Mouse (Mus musculus) forebrain, embryonic 16.5 days (tissue): Measurements from ENCODE around the gene Usp33. TPM values are rescaled to one million over a fixed set of nuclear protein-coding genes. Genes with fewer than 3 reads are reported as not detected.

Source experiments
- ATAC-seq: fragments of 200-750 bp; cut with Nextera tagmentation; 2 replicates; pipeline ENCODE4 v1.8.0; 2017; ENCODE audit warnings: mild to moderate bottlenecking, moderate library complexity
- H3K27ac ChIP-seq: fragments of 300-500 bp; sonication (generic); 2 replicates; pipeline ENCODE4 v1.5.1; 2014; ENCODE audit warnings: low read length, control low read depth
- H3K27me3 ChIP-seq: fragments of 300-500 bp; sonication (generic); replicated peaks from 2 replicates; pipeline ENCODE4 v1.6.1; 2014; ENCODE audit warnings: low read length; ENCODE audit not compliant: control insufficient read depth, insufficient read depth
- H3K36me3 ChIP-seq: fragments of 300-500 bp; sonication (generic); 2 replicates; pipeline ENCODE4 v1.6.1; 2014; ENCODE audit not compliant: control insufficient read depth, insufficient read depth
- H3K4me1 ChIP-seq: fragments of 300-500 bp; sonication (generic); replicated peaks from 2 replicates; pipeline ENCODE4 v1.6.1; 2014; ENCODE audit warnings: low read length; ENCODE audit not compliant: control insufficient read depth, insufficient read depth
- H3K4me2 ChIP-seq: fragments of 300-500 bp; sonication (generic); 2 replicates; pipeline ENCODE4 v1.6.1; 2014; ENCODE audit warnings: mild to moderate bottlenecking, low read length, control low read depth
- H3K4me3 ChIP-seq: fragments of 300-500 bp; sonication (generic); replicated peaks from 2 replicates; pipeline ENCODE4 v1.5.1; 2014; ENCODE audit warnings: mild to moderate bottlenecking, low read length, control low read depth
- H3K9ac ChIP-seq: fragments of 300-500 bp; sonication (generic); replicated peaks from 2 replicates; pipeline ENCODE4 v1.6.1; 2014; ENCODE audit warnings: low read depth, low read length, control low read depth
- H3K9me3 ChIP-seq: fragments of 300-500 bp; sonication (generic); 2 replicates; pipeline ENCODE4 v1.6.1; 2016; ENCODE audit warnings: low read length; ENCODE audit not compliant: control insufficient read depth
- WGBS: fragments of 180-500 bp; shearing (Covaris S2); extraction: QIAGEN DNeasy Blood & Tissue Kit; methylation state at CpG from one replicate; pipeline ENCODE4 v1.1.7; 2014; 5-methylcytosine and 5-hydroxymethylcytosine counted together
- polyA plus RNA-seq: library from polyadenylated mRNA; unstranded; fragments of >200 nt; fragmentation: Nextera tagmentation; extraction: Ambion mirVana; gene quantifications from 2 replicates; pipeline ENCODE4 v1.2.1, GENCODE M21; 2015

The Usp33 gene
- polyA plus RNA-seq, 1 experiment from 2014 or later: 107 TPM

DNA sequence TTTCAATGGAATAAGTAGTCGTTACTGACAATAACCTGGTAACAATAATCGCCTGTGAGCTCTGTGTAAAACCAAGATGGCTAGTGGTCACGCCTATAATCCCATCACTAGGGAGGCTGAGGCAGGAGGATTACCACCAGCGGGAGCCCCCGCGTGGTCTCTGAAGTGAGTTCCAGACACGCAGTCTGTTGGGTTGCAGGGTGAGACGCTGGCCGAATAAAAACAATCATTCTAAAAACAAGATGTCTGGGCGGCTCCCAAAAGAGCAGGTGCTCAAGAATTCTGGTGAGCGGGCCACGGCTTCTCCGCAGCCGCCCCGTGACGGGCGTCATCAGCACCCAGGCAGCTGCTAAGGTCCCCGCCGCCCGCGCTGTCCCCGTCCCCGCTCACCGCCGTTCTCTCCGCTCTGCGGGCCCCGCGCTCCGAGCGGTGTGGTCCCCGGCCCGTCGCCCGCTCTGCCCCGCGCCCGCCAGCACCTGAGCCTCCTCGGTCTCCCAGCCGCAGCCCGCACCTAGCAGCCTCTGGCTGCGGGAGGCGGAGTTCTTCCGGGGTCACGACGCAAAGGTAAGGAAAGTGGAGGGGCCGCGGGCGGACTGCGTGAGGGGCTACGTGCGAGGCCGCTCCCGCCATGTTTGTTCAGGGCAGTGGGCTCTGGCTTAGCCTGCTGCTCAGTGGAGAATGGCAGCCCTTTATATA is 6.3 kb upstream of the Usp33 start, which contains the start of gene Miga1:
Gene Miga1, minus strand, starts transcription at position 546 of the 696 bp plus-strand sequence.
- Histone ChIP-seq H3K27me3 (no peaks in the 10 kb centered on the region), H3K36me3 (peaks cover 9% of the 10 kb centered on the region; the same call in 1 of the 2 replicates), H3K27ac (peak within 1 kb of the TSS; percentile 38), H3K4me3 (peak within 1 kb of the TSS; percentile 79), H3K4me2 (peak within 1 kb of the TSS; percentile 53), H3K4me1 (peaks cover 5% of the 10 kb centered on the region; the same call in 1 of the 2 replicates), H3K9me3 (no peaks in the 10 kb centered on the region), H3K9ac (peak within 1 kb of the TSS; percentile 82)
- ATAC-seq: peak; percentile 98
- WGBS: 2% methylated on average over 54 of the region's 54 CpGs

DNA sequence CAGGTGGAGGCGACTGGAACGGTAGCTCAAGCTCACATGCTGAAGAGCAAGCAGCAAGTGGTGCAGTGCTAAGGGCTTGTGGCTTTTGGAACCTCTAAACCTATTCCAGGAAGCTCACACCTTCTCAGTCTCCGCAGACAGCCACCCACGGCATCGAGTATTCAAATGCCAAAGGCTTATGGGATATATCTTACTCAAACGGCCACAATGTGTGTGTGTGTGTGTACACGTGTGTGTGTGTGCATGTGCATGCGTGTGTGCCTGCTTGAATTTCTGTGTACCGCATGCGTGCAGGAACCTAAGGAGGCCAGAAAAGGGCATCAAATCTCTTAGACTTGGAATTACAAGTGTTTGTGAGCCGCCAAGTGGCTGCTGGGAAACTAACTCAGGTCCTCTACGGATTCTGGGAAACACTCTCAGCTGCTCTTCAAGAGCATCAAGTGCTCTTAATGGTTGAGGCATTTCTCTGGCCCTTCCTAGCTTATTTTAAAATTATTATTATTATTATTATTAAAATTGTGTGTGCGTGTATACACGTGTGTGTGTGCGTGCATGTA is 3.2 kb upstream of the Usp33 start:
- Histone ChIP-seq H3K4me3 (no peak overlapping the region), H3K9ac (no peak overlapping the region), H3K4me1 (peaks cover 15% of the 10 kb centered on the region), H3K27ac (no peak overlapping the region), H3K27me3 (no peaks in the 10 kb centered on the region), H3K36me3 (no peaks in the 10 kb centered on the region), H3K4me2 (no peak overlapping the region), H3K9me3 (no peaks in the 10 kb centered on the region)
- whole genome bisulfite sequencing: 93% methylated on average over 15 of the region's 15 CpGs
- no peak for ATAC-seq

DNA sequence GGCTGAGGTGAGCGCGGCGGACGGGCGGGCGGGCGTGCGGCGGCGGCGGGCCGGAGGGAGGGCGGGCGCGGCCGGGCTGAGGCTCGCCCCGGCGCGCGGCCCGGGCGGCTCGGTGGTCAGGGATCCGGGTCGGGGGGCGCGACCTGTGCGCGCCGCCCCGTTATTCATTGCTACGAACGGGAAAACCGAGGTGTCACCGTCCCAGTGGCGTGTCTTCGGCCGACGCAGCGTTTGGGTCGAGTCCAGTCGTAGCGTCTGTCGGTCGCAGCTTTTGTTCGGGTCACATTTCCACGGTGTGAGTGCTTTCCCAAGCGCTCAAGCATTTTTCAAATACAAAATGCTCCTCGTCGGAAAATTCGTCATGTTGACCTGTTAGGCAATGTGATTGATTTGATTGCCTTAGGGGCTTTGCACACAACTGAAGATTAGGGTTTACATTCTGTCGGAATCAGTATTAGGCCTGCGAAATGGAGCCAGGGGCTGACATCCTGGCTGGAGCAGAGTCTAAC is 409 bp downstream of the Usp33 start:
- H3K4me2 ChIP-seq: peak overlapping the region; percentile 70
- H3K36me3 ChIP-seq: no peaks in the 10 kb centered on the region
- H3K4me1 ChIP-seq: peaks cover 10% of the 10 kb centered on the region
- ATAC-seq: peak; percentile 22; the same call in 1 of the 2 replicates
- H3K27me3 ChIP-seq: no peaks in the 10 kb centered on the region
- peak overlapping the region; percentile 82 for H3K4me3 ChIP-seq
- H3K9ac ChIP-seq: peak overlapping the region; percentile 90
- under 1% methylated on average over 45 of the region's 54 CpGs for WGBS
- H3K27ac ChIP-seq: peak overlapping the region; percentile 80
- H3K9me3 ChIP-seq: no peaks in the 10 kb centered on the region

DNA sequence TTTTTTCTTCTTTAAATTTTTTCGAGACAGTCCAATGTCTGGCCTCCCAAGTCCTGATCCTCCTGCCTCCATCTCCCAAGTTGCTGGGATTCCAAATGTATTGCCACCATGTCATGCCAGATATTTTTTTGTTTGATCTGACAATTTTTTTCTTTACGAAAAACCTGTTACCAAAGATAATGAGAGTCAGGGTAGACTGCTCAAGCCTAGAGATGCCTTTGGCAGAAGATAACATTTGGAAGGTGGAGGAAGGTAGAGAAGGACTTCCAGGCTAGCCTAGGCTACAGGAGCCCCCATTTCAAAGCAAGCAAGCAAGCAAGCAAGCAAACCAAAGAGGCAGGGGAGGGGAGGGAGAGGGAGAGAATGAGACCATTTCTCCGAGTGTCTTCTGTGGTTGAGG is 949 bp downstream of the Usp33 start:
- WGBS: 45% methylated on average over 3 of the region's 3 CpGs
- peak overlapping the region; percentile 70 for H3K4me2 ChIP-seq
- H3K4me3 ChIP-seq: peak overlapping the region; percentile 82
- H3K4me1 ChIP-seq: peaks cover 10% of the 10 kb centered on the region
- no peak for ATAC-seq
- H3K27me3 ChIP-seq: no peaks in the 10 kb centered on the region
- no peak overlapping the region; the same call in 1 of the 2 replicates for H3K27ac ChIP-seq
- H3K36me3 ChIP-seq: no peaks in the 10 kb centered on the region
- no peaks in the 10 kb centered on the region for H3K9me3 ChIP-seq
- H3K9ac ChIP-seq: peak overlapping the region; percentile 90

DNA sequence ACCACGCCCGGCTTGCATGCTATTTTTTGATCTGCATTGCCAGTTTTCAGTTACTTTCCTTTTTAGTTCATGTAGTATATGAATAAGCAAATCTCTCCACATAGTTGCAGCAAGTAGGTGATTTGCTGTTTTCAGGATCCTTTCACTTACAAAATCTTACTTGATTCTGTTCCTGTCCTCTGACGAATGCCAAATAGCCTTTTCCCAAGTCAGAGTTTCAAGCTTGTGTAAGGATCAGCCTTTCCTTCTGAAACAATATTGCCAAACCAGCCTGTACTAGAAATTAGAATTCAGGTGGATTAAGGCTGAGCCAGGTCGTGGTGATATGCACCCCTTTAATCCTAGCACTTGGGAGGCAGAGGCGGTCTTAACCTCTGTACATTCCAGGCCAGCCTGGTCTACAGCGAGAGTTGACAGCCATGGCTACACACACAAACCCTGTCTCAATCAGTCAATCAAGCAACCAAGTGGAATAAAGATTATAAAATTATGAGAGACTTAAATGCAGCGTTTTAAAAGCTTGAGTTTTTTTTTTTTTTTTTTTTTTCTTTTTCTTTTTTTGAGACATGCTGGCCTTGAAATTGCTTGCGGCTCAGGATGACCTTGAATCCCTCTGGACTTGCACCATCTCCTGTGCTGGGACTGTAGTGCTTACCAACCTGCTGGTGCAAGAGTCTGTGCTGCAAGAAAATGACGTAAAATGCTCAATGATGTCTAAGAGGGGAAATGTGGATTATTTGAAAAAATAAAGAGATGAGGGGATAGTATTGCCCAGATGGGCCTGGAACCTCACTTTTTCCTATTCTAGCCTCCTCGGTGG is 1.9 kb downstream of the Usp33 start:
- Histone ChIP-seq H3K36me3 (no peaks in the 10 kb centered on the region), H3K9ac (no peak overlapping the region), H3K9me3 (no peaks in the 10 kb centered on the region), H3K27ac (no peak overlapping the region), H3K4me2 (no peak overlapping the region; the same call in 1 of the 2 replicates), H3K4me1 (peaks cover 10% of the 10 kb centered on the region), H3K4me3 (no peak overlapping the region), H3K27me3 (no peaks in the 10 kb centered on the region)
- no peak for ATAC-seq
- WGBS: 91% methylated on average over 10 of the region's 10 CpGs

DNA sequence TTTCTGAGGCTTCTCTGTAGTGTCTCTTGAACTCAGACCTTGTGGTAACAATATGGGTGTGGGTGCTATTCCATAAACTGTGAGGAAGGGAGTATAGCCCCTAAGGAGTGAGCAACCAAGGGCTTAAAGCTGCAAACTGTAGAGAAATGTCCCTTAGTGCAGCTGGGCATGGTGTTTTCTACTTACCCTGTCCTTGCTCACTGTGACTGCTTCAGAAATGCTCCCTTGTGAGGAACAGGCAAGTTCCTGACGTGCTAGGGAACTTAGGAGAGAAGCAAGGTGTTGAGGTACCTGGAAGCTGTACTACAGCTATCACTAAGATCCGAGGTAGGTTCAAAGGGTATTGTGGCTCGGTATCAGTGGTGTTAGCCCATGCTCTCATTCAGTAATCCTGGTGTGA is 4.2 kb downstream of the Usp33 start:
- no peak overlapping the region for H3K4me3 ChIP-seq
- H3K9ac ChIP-seq: no peak overlapping the region
- H3K4me1 ChIP-seq: peaks cover 10% of the 10 kb centered on the region
- ATAC-seq: no peak
- 89% methylated on average over 3 of the region's 3 CpGs for WGBS
- H3K4me2 ChIP-seq: no peak overlapping the region
- H3K27me3 ChIP-seq: no peaks in the 10 kb centered on the region
- no peaks in the 10 kb centered on the region for H3K9me3 ChIP-seq
- no peak overlapping the region for H3K27ac ChIP-seq
- H3K36me3 ChIP-seq: no peaks in the 10 kb centered on the region

DNA sequence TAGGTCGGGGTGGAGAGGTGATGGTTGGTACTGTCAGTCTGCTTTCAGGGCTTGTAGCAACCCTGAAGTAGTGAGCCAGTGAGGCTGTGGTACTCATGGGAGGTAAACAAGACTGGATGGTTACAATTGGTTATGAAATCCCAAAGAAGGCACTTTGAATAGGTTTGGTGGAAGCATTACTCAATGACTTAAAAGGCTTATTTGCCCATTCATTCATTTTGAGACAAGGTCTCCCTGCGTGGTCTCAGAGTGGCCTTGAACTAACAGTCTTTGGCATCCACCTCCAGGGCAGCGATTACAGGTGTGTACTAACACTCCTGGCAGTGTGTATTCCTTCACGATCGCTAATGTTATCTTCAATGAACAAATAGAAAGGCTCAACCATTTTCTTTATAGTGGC is 4.7 kb downstream of the Usp33 start:
- no peak for ATAC-seq

DNA sequence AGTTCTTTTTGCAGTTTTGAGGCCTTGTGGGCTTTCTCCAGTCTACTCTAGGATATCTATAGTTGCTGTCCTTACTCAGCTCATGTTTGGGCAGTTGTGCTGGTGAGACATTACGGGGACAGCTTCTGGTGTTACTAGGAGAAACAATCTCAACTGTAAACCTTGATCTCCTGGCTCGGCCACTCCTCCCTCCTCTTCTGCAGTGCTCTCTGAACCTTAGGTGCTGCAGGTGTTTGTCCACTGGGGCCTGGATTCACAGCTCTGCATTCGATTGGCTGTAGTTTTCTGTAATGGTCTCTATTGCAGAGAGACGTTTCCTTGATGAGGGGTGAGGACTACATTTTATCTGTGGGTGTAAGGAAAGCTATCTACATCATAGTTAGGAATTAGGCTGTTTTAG is 6.0 kb downstream of the Usp33 start:
- H3K4me3 ChIP-seq: no peak overlapping the region
- H3K9me3 ChIP-seq: no peaks in the 10 kb centered on the region
- no peak overlapping the region for H3K27ac ChIP-seq
- H3K4me2 ChIP-seq: no peak overlapping the region
- no peak overlapping the region for H3K9ac ChIP-seq
- no peaks in the 10 kb centered on the region for H3K36me3 ChIP-seq
- no peaks in the 10 kb centered on the region for H3K27me3 ChIP-seq
- WGBS: 90% methylated on average over 4 of the region's 4 CpGs
- peaks cover 5% of the 10 kb centered on the region for H3K4me1 ChIP-seq
- ATAC-seq: no peak

More for the DNA sequence above, 4.7 kb downstream of the Usp33 start:
- Histone ChIP-seq H3K27ac (no peak overlapping the region), H3K4me3 (no peak overlapping the region), H3K36me3 (no peaks in the 10 kb centered on the region), H3K9me3 (no peaks in the 10 kb centered on the region), H3K27me3 (no peaks in the 10 kb centered on the region), H3K4me1 (peaks cover 10% of the 10 kb centered on the region), H3K9ac (no peak overlapping the region), H3K4me2 (no peak overlapping the region)
- WGBS: 89% methylated on average over 5 of the region's 5 CpGs
